Mouse (Mus musculus) lung, embryonic 15.5 days (tissue): ENCODE measurements at regions not wholly inside any gene's neighbourhood (a gene's known extent, or its start where the extent isn't known, plus 50 kb on each side); places are given as distances from the start of the nearest gene placed in this dataset.

Experiments used
- ATAC-seq: fragments of 200-750 bp; cut with Nextera tagmentation; 2 replicates; pipeline ENCODE4 v1.8.0; 2017; ENCODE audit warnings: moderate number of reproducible peaks, borderline replicate concordance; ENCODE audit not compliant: low FRiP score, low TSS enrichment; ENCODE audit errors: extremely low read depth
- H3K27ac ChIP-seq: fragments of 300-500 bp; sonication (generic); 2 replicates; pipeline ENCODE4 v1.5.1; 2015; ENCODE audit warnings: moderate library complexity, mild to moderate bottlenecking, inconsistent platforms
- H3K27me3 ChIP-seq: fragments of 300-500 bp; sonication (generic); 2 replicates; pipeline ENCODE4 v1.6.1; 2015; ENCODE audit warnings: inconsistent platforms
- H3K36me3 ChIP-seq: fragments of 300-500 bp; sonication (generic); 2 replicates; pipeline ENCODE4 v1.6.1; 2015; ENCODE audit warnings: inconsistent platforms
- H3K4me1 ChIP-seq: fragments of 300-500 bp; sonication (generic); 2 replicates; pipeline ENCODE4 v1.6.1; 2015; ENCODE audit warnings: inconsistent platforms
- H3K4me2 ChIP-seq: fragments of 300-500 bp; sonication (generic); 2 replicates; pipeline ENCODE4 v1.6.1; 2015; ENCODE audit warnings: inconsistent platforms, mild to moderate bottlenecking, moderate library complexity
- H3K4me3 ChIP-seq: fragments of 300-500 bp; sonication (generic); 2 replicates; pipeline ENCODE4 v1.5.1; 2015; ENCODE audit warnings: mild to moderate bottlenecking, inconsistent platforms
- H3K9ac ChIP-seq: fragments of 300-500 bp; sonication (generic); 2 replicates; pipeline ENCODE4 v1.6.1; 2015; ENCODE audit warnings: inconsistent platforms
- H3K9me3 ChIP-seq: fragments of 300-500 bp; sonication (generic); 2 replicates; pipeline ENCODE4 v1.6.1; 2016; ENCODE audit warnings: inconsistent platforms
- WGBS: fragments of 180-500 bp; shearing (Covaris S2); methylation state at CpG from one replicate; pipeline ENCODE4 v1.1.7; 2015; 5-methylcytosine and 5-hydroxymethylcytosine counted together

- no peaks in the 10 kb centered on the region for H3K9me3 ChIP-seq
- 87% methylated on average over 7 of the region's 7 CpGs for WGBS
- no peak overlapping the region for H3K9ac ChIP-seq
- no peak overlapping the region for H3K4me3 ChIP-seq
- no peaks in the 10 kb centered on the region for H3K4me1 ChIP-seq
- H3K27me3 ChIP-seq: no peaks in the 10 kb centered on the region
- H3K4me2 ChIP-seq: no peak overlapping the region
- no peaks in the 10 kb centered on the region for H3K36me3 ChIP-seq
- ATAC-seq: no peak
- no peak overlapping the region for H3K27ac ChIP-seq
These were observed 94.5 kb downstream of the Mtx3 start for GRCm38 (mm10) chr13:92939032-92939431.

DNA sequence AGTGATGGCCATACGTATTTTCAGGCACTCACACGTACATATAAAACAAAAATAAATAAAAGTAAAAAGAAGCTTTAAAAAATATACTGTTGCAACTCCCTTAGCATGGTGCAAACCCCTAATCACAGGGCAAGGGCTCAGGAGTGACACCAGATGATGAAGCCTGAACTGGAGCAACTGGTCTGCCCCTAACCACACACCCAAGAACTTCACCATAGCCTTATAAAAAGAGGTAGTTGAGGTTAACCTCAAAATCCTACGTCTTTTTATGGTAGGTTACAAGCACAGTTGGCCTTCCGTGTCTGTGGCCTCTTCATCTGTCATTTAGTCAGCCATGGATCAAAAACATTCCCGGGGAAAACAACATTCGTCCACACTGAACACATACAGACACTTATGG lies 96.0 kb downstream of the Mtx3 start:
- WGBS: 78% methylated on average over 6 of the region's 6 CpGs
- no peak overlapping the region for H3K4me2 ChIP-seq
- no peaks in the 10 kb centered on the region for H3K36me3 ChIP-seq
- no peaks in the 10 kb centered on the region for H3K4me1 ChIP-seq
- no peaks in the 10 kb centered on the region for H3K27me3 ChIP-seq
- no peak overlapping the region for H3K9ac ChIP-seq
- no peaks in the 10 kb centered on the region for H3K9me3 ChIP-seq
- H3K4me3 ChIP-seq: no peak overlapping the region
- ATAC-seq: no peak
- H3K27ac ChIP-seq: no peak overlapping the region

- Histone ChIP-seq H3K9ac (no peak overlapping the region), H3K9me3 (no peaks in the 10 kb centered on the region), H3K4me1 (no peaks in the 10 kb centered on the region), H3K4me3 (no peak overlapping the region), H3K27me3 (no peaks in the 10 kb centered on the region), H3K4me2 (no peak overlapping the region), H3K36me3 (no peaks in the 10 kb centered on the region), H3K27ac (no peak overlapping the region)
- 61% methylated on average over 2 of the region's 2 CpGs for WGBS
- ATAC-seq: no peak
These were observed 104.0 kb downstream of the Mtx3 start for GRCm38 (mm10) chr13:92948560-92948959.

DNA sequence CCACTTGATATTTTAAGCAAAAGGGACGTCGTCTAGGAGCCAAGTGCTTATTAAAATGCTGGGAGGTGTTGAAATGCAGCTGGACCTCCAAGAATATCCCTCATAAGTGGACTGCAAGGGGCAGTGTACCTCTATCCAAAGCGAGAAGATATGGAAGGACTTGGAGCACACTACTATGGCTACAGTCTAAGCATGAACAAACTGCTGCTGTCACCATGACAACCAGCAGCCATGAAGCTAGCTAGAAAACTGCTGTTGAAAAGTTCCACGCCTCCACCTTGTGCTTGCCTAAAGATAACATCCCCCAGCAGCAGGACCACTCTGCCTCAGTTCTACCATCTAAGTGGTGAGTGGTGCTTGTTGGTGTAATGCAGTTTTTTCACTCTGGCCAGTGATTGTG lies 115.5 kb downstream of the Mtx3 start:
- Histone ChIP-seq H3K27me3 (no peaks in the 10 kb centered on the region), H3K4me2 (no peak overlapping the region), H3K27ac (no peak overlapping the region), H3K4me3 (no peak overlapping the region), H3K36me3 (no peaks in the 10 kb centered on the region), H3K9ac (no peak overlapping the region), H3K4me1 (no peaks in the 10 kb centered on the region), H3K9me3 (no peaks in the 10 kb centered on the region)
- 41% methylated on average over 4 of the region's 4 CpGs for WGBS
- no peak for ATAC-seq

DNA sequence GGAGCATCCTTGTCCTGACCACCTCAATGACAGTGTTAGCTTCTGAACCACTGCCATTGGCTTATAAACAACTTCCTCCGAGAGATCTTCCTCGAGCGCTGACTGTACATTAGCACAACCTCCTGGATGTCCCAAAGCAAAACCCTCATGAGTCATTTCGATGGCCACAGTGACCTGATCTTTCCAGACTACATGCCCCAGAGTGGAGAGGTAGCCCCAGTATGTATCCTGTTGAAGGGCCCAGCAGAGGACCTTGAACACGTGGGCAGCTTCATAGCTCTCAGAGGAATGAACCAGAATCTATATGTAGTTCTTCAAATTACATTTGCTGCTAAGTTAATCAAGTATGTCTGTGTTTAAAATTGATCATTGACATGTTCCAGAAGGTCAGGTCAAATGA lies 118.1 kb downstream of the Mtx3 start:
- Histone ChIP-seq H3K4me3 (no peak overlapping the region), H3K36me3 (no peaks in the 10 kb centered on the region), H3K27me3 (no peaks in the 10 kb centered on the region), H3K9ac (no peak overlapping the region), H3K9me3 (no peaks in the 10 kb centered on the region), H3K27ac (no peak overlapping the region), H3K4me2 (no peak overlapping the region), H3K4me1 (no peaks in the 10 kb centered on the region)
- ATAC-seq: no peak
- 75% methylated on average over 5 of the region's 5 CpGs for WGBS

GRCm38 (mm10) chr13:92963351-92963895 lies 118.9 kb downstream of the Mtx3 start:
- H3K4me2 ChIP-seq: no peak overlapping the region
- no peak overlapping the region for H3K27ac ChIP-seq
- no peaks in the 10 kb centered on the region for H3K4me1 ChIP-seq
- WGBS: 80% methylated on average over 2 of the region's 2 CpGs
- H3K4me3 ChIP-seq: no peak overlapping the region
- no peaks in the 10 kb centered on the region for H3K36me3 ChIP-seq
- no peaks in the 10 kb centered on the region for H3K27me3 ChIP-seq
- no peak overlapping the region for H3K9ac ChIP-seq
- no peak for ATAC-seq
- no peaks in the 10 kb centered on the region for H3K9me3 ChIP-seq

DNA sequence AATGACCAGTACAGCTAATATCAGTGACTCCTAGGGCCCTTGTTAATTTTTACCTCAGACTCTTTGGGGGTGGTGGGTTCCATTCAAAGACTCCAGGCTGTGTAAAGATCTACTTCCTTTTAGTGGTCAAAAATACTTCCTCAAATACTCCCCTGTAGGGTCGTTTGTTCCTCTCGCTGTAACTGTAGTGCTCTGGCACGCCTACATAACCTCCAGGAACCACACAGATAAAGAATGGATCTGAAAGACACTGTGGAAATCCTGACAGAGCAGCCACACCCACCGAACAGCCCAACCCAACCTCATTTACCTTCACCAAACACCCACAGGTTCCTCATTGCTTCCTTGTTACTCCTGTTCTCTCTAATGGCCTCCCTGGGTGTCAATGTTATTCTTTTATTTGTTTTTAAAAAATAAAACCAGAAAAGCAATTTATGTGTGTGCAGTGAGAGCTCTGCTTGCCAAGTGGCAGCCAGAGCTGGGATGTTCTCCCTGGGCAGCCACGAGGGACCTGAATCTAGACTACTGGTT lies 119.7 kb downstream of the Mtx3 start:
- Histone ChIP-seq H3K9ac (no peak overlapping the region), H3K9me3 (no peaks in the 10 kb centered on the region)
- WGBS: 64% methylated on average over 5 of the region's 5 CpGs

DNA sequence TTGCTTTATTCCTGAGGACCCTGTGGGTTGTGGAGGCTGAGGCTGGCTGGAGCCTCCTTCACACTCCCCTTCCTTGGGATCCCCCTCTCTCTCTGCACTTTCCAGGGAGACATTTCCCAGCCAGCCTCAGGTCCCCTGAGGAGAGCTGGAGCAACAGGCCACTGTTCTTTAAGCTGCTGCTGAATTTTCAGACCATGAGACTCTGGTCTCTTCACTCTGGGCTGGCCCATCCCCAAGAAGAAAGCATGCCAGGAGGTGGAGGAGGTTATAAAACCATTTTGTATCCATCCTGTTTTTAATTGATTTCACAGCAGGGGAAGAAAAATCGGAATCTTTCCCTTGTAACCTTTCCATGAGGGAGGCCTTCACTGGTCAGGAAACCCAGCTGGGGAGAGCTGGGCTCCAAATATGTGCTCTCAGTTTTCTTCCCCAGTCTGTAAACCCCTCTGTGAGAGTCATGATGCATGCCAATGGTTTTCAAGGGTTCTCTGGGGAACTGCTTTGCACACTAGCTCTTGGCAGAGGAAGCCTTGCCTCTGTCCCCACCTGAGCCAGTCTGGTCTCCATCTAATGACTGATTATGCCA lies 122.6 kb downstream of the Mtx3 start:
- H3K4me1 ChIP-seq: no peaks in the 10 kb centered on the region
- no peaks in the 10 kb centered on the region for H3K27me3 ChIP-seq
- H3K36me3 ChIP-seq: no peaks in the 10 kb centered on the region
- no peak overlapping the region for H3K9ac ChIP-seq
- no peak overlapping the region for H3K4me3 ChIP-seq
- H3K9me3 ChIP-seq: no peaks in the 10 kb centered on the region
- no peak for ATAC-seq
- H3K4me2 ChIP-seq: no peak overlapping the region
- WGBS: 56% methylated on average over 1 of the region's 1 CpGs
- no peak overlapping the region for H3K27ac ChIP-seq

More for the DNA sequence above, 119.7 kb downstream of the Mtx3 start:
- no peak for ATAC-seq
- Histone ChIP-seq H3K36me3 (no peaks in the 10 kb centered on the region), H3K4me3 (no peak overlapping the region), H3K4me1 (no peaks in the 10 kb centered on the region), H3K27ac (no peak overlapping the region), H3K4me2 (no peak overlapping the region), H3K27me3 (no peaks in the 10 kb centered on the region)

GRCm38 (mm10) chr13:92969579-92969978 lies 125.0 kb downstream of the Mtx3 start:
- WGBS: 86% methylated on average over 1 of the region's 1 CpGs
- no peak overlapping the region for H3K4me2 ChIP-seq
- no peak overlapping the region for H3K4me3 ChIP-seq
- H3K36me3 ChIP-seq: no peaks in the 10 kb centered on the region
- no peak overlapping the region for H3K9ac ChIP-seq
- no peaks in the 10 kb centered on the region for H3K9me3 ChIP-seq
- H3K27me3 ChIP-seq: no peaks in the 10 kb centered on the region
- H3K27ac ChIP-seq: no peak overlapping the region
- no peak for ATAC-seq
- no peaks in the 10 kb centered on the region for H3K4me1 ChIP-seq

- H3K4me3 ChIP-seq: no peak overlapping the region
- H3K27ac ChIP-seq: no peak overlapping the region
- H3K27me3 ChIP-seq: no peaks in the 10 kb centered on the region
- 75% methylated on average over 5 of the region's 5 CpGs for WGBS
- no peak overlapping the region for H3K4me2 ChIP-seq
- no peak for ATAC-seq
- H3K36me3 ChIP-seq: no peaks in the 10 kb centered on the region
- no peaks in the 10 kb centered on the region for H3K4me1 ChIP-seq
- H3K9me3 ChIP-seq: no peaks in the 10 kb centered on the region
- H3K9ac ChIP-seq: no peak overlapping the region
These were observed 128.3 kb downstream of the Mtx3 start for GRCm38 (mm10) chr13:92972891-92973290.

DNA sequence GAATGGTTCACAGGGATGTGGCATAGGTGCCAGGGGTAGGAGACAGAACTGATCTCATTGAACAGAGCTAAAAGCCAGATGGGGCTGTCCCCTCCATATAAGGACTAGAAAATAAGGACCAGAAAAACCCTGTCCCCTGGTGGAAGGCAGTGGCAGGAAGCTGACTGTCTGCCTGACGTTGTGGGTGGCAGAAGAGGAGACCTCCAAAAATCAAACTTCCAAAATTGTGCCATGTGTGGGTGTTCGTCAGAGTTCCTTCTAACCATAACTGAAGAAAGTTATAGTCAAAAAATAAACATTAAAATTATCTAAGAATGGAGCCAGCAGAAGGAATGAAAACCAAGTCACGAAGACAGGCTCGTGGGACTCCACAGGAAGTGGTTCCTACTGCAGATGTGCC lies 129.2 kb downstream of the Mtx3 start:
- no peak overlapping the region for H3K4me3 ChIP-seq
- WGBS: 72% methylated on average over 4 of the region's 4 CpGs
- no peaks in the 10 kb centered on the region for H3K9me3 ChIP-seq
- H3K4me1 ChIP-seq: no peaks in the 10 kb centered on the region
- H3K27me3 ChIP-seq: no peaks in the 10 kb centered on the region
- H3K27ac ChIP-seq: no peak overlapping the region
- H3K4me2 ChIP-seq: no peak overlapping the region
- ATAC-seq: no peak
- no peak overlapping the region for H3K9ac ChIP-seq
- no peaks in the 10 kb centered on the region for H3K36me3 ChIP-seq

DNA sequence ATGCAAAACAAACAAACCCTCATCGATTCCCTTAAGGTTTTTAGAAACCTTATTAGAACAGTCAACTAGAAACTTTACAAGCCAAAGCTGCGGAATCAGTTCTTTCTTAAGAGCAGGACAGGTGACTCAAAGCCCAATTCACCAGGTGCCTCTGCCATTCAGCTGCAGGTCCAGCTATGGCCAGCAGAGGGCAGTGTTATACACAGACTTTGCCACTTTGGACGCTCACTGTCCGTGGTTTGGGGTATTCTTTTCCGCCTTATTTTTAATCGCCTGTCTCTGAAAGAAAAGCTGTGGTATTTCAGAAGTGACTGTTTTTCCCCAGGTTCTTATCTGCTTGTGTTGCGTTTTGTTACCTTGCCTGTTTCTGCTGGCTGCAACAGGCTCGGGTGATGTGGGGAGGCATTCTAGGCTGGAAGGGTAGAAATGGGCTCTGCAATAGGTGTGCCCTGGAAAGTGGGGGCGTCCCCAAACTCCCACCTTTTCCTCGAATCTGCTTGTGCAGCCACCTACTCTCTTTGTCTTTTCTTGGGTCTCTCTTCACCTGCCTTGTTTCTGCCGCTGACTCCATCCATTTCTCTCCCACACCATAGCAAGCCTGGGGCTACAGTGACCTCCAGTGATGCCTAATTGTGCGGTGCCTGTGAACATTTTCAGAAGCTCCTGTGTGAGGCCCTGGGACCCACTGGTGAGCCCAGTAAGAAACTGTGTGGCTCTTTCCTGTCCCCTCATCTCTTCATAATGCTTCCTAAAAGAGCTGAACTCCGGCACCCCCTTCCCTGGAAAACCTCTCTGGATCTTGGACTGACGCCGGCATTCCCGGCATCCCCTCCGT lies 142.4 kb downstream of the Mtx3 start:
- no peak overlapping the region for H3K27ac ChIP-seq
- H3K9ac ChIP-seq: no peak overlapping the region
- no peaks in the 10 kb centered on the region for H3K9me3 ChIP-seq
- H3K27me3 ChIP-seq: no peaks in the 10 kb centered on the region; the same call in 1 of the 2 replicates
- H3K4me2 ChIP-seq: peak overlapping the region; percentile 52
- H3K36me3 ChIP-seq: no peaks in the 10 kb centered on the region
- 41% methylated on average over 17 of the region's 17 CpGs for WGBS
- H3K4me3 ChIP-seq: 0 out of 2 replicates have a peak overlapping the region, but pooled peaks have one; percentile 11
- no peak for ATAC-seq
- 0 out of 2 replicates have a peak, but pooled peaks cover 4% of the 10 kb centered on the region for H3K4me1 ChIP-seq
